Mouse (Mus musculus) erythroblast, embryonic 14.5 days (primary cell): ENCODE measurements at regions not wholly inside any gene's neighbourhood (a gene's known extent, or its start where the extent isn't known, plus 50 kb on each side); places are given as distances from the start of the nearest gene placed in this dataset.

Experiments used
- H3K27me3 ChIP-seq: 2 replicates; pipeline ENCODE4 v1.6.1; 2012; ENCODE audit warnings: inconsistent platforms; ENCODE audit not compliant: control insufficient read depth
- H3K36me3 ChIP-seq: 2 replicates; pipeline ENCODE4 v1.6.1; 2012; ENCODE audit warnings: mild to moderate bottlenecking, inconsistent platforms; ENCODE audit not compliant: control insufficient read depth
- H3K4me1 ChIP-seq: 2 replicates; pipeline ENCODE4 v1.6.1; 2012; ENCODE audit warnings: inconsistent platforms; ENCODE audit not compliant: control insufficient read depth
- H3K4me3 ChIP-seq: replicated peaks from 2 replicates; pipeline ENCODE3; 2012; ENCODE audit warnings: moderate library complexity, mild to moderate bottlenecking, inconsistent platforms
- H3K9me3 ChIP-seq: 2 replicates; pipeline ENCODE4 v1.6.1; 2012; ENCODE audit warnings: low read length, inconsistent platforms, mixed read lengths; ENCODE audit not compliant: control insufficient read depth
- GATA1 ChIP-seq: IDR thresholded peaks from 2 replicates; pipeline ENCODE4 v1.6.1; 2012; ENCODE audit warnings: low read length, inconsistent platforms, mixed read lengths
- TAL1 ChIP-seq: IDR thresholded peaks from 3 replicates; pipeline ENCODE4 v1.6.1; 2012; ENCODE audit warnings: low read length, inconsistent platforms, mixed read lengths

GRCm38 (mm10) chr3:120732391-120732790 is 439.1 kb downstream of the Rwdd3 start:
- Histone ChIP-seq H3K9me3 (peaks cover 14% of the 10 kb centered on the region), H3K36me3 (no peaks in the 10 kb centered on the region), H3K27me3 (no peaks in the 10 kb centered on the region), H3K4me3 (no peak overlapping the region), H3K4me1 (no peaks in the 10 kb centered on the region)
- TF ChIP-seq TAL1 (no peak), GATA1 (no peak)

- Histone ChIP-seq H3K27me3 (no peaks in the 10 kb centered on the region), H3K9me3 (peaks cover 16% of the 10 kb centered on the region), H3K4me1 (no peaks in the 10 kb centered on the region), H3K36me3 (no peaks in the 10 kb centered on the region), H3K4me3 (no peak overlapping the region)
- TF ChIP-seq TAL1 (no peak), GATA1 (no peak)
These were observed 440.2 kb downstream of the Rwdd3 start for GRCm38 (mm10) chr3:120731287-120731686.

- peaks cover 19% of the 10 kb centered on the region for H3K9me3 ChIP-seq
- H3K36me3 ChIP-seq, result no peaks in the 10 kb centered on the region
- no peak for TF ChIP-seq GATA1
- no peak for TF ChIP-seq TAL1
- no peak overlapping the region for H3K4me3 ChIP-seq
- H3K4me1 ChIP-seq, result no peaks in the 10 kb centered on the region
- no peaks in the 10 kb centered on the region for H3K27me3 ChIP-seq
These were observed 441.3 kb downstream of the Rwdd3 start for GRCm38 (mm10) chr3:120730225-120730624.

GRCm38 (mm10) chr3:120729671-120730070 is 441.8 kb downstream of the Rwdd3 start:
- H3K4me1 ChIP-seq, result no peaks in the 10 kb centered on the region
- no peaks in the 10 kb centered on the region for H3K36me3 ChIP-seq
- peaks cover 19% of the 10 kb centered on the region for H3K9me3 ChIP-seq
- no peaks in the 10 kb centered on the region for H3K27me3 ChIP-seq
- TF ChIP-seq TAL1 (no peak), GATA1 (no peak)
- no peak overlapping the region for H3K4me3 ChIP-seq

- no peaks in the 10 kb centered on the region for H3K27me3 ChIP-seq
- TF ChIP-seq GATA1 (no peak), TAL1 (no peak)
- no peaks in the 10 kb centered on the region for H3K9me3 ChIP-seq
- H3K4me3 ChIP-seq, result no peak overlapping the region
- H3K36me3 ChIP-seq, result no peaks in the 10 kb centered on the region
- H3K4me1 ChIP-seq, result no peaks in the 10 kb centered on the region
These were observed 486.3 kb downstream of the Rwdd3 start for GRCm38 (mm10) chr3:120685227-120685626.

GRCm38 (mm10) chr3:120675906-120676305 is 495.6 kb downstream of the Rwdd3 start:
- TF ChIP-seq TAL1, result no peak
- no peak for TF ChIP-seq GATA1
- Histone ChIP-seq H3K36me3 (no peaks in the 10 kb centered on the region), H3K4me1 (no peaks in the 10 kb centered on the region), H3K27me3 (no peaks in the 10 kb centered on the region), H3K4me3 (no peak overlapping the region), H3K9me3 (peaks cover 2% of the 10 kb centered on the region; the same call in 1 of the 2 replicates)

- Histone ChIP-seq H3K4me3 (no peak overlapping the region), H3K9me3 (no peaks in the 10 kb centered on the region), H3K4me1 (no peaks in the 10 kb centered on the region), H3K36me3 (no peaks in the 10 kb centered on the region), H3K27me3 (no peaks in the 10 kb centered on the region)
- TF ChIP-seq GATA1 (no peak), TAL1 (no peak)
These were observed 502.8 kb downstream of the Rwdd3 start for GRCm38 (mm10) chr3:120668654-120669053.

GRCm38 (mm10) chr3:120662521-120662920 is 509.0 kb downstream of the Rwdd3 start:
- no peak for TF ChIP-seq GATA1
- no peak for TF ChIP-seq TAL1
- Histone ChIP-seq H3K27me3 (no peaks in the 10 kb centered on the region), H3K36me3 (no peaks in the 10 kb centered on the region), H3K4me1 (no peaks in the 10 kb centered on the region), H3K9me3 (0 out of 2 replicates have a peak, but pooled peaks cover 2% of the 10 kb centered on the region), H3K4me3 (no peak overlapping the region)

- Histone ChIP-seq H3K4me1 (no peaks in the 10 kb centered on the region), H3K9me3 (0 out of 2 replicates have a peak, but pooled peaks cover 2% of the 10 kb centered on the region), H3K36me3 (no peaks in the 10 kb centered on the region), H3K27me3 (no peaks in the 10 kb centered on the region), H3K4me3 (no peak overlapping the region)
- no peak for TF ChIP-seq GATA1
- TF ChIP-seq TAL1, result no peak
These were observed 510.7 kb downstream of the Rwdd3 start for GRCm38 (mm10) chr3:120660776-120661175.
